Mouse (Mus musculus): ENCODE results near the gene Gpr176. TPM values are rescaled to one million over a fixed set of nuclear protein-coding genes. Genes with fewer than 3 reads are reported as not detected.
"Not testable (repeated sequence)": the region's sequence is repeated elsewhere in the genome, so short reads cannot be mapped to it uniquely, and the experiment has no call there.

The Gpr176 gene
- total and polyA plus RNA-seq, 2 experiments, result not detected

- TF ChIP-seq POLR2A (IDR thresholded peaks at IDR 0.05; ENCODE audit: extremely low read depth, insufficient read depth, low read length) (no peak), CTCF (IDR thresholded peaks at IDR 0.05; ENCODE audit: low read depth, low read length) (no peak)
- no peak overlapping the region for H3K4me3 ChIP-seq (ENCODE audit: insufficient read depth, low read depth, low read length)
- H3K27me3 ChIP-seq (ENCODE audit: control insufficient read depth, insufficient read depth, low read length), result no peaks in the 10 kb centered on the region
- WGBS, result 85% methylated on average over 2 of the region's 2 CpGs
- H3K9ac ChIP-seq (ENCODE audit: low read depth, low read length), result no peak overlapping the region
- no peaks in the 10 kb centered on the region for H3K79me2 ChIP-seq (ENCODE audit: control insufficient read depth, insufficient read depth, low read length)
- DNase-seq (ENCODE audit: extremely low read depth, low read depth, low spot score), result no peak
- H3K36me3 ChIP-seq (ENCODE audit: control insufficient read depth, insufficient read depth, low read length), result no peaks in the 10 kb centered on the region
- H3K27ac ChIP-seq (replicated peaks; ENCODE audit: insufficient read depth, low read depth, low read length), result no peak overlapping the region
- peaks cover 5% of the 10 kb centered on the region; the same call in 1 of the 2 replicates for H3K4me1 ChIP-seq (ENCODE audit: control insufficient read depth, insufficient read depth, low read length)
These were observed 75.3 kb downstream of the Gpr176 start for GRCm38 (mm10) chr2:118297966-118298365.

GRCm38 (mm10) chr2:118295505-118295904 lies 77.7 kb downstream of the Gpr176 start:
- no peak overlapping the region for H3K9ac ChIP-seq (ENCODE audit: low read depth, low read length)
- H3K36me3 ChIP-seq (ENCODE audit: control insufficient read depth, insufficient read depth, low read length), result no peaks in the 10 kb centered on the region
- H3K27me3 ChIP-seq (ENCODE audit: control insufficient read depth, insufficient read depth, low read length), result no peaks in the 10 kb centered on the region
- H3K4me1 ChIP-seq (ENCODE audit: control insufficient read depth, insufficient read depth, low read length), result no peaks in the 10 kb centered on the region
- WGBS, result 80% methylated on average over 7 of the region's 7 CpGs
- no peak overlapping the region for H3K4me3 ChIP-seq (ENCODE audit: insufficient read depth, low read depth, low read length)
- TF ChIP-seq CTCF (IDR thresholded peaks at IDR 0.05; ENCODE audit: low read depth, low read length), result no peak
- no peak for TF ChIP-seq POLR2A (IDR thresholded peaks at IDR 0.05; ENCODE audit: extremely low read depth, insufficient read depth, low read length)
- no peak overlapping the region for H3K27ac ChIP-seq (replicated peaks; ENCODE audit: insufficient read depth, low read depth, low read length)
- no peak for DNase-seq (ENCODE audit: extremely low read depth, low read depth, low spot score)
- H3K79me2 ChIP-seq (ENCODE audit: control insufficient read depth, insufficient read depth, low read length), result no peaks in the 10 kb centered on the region

GRCm38 (mm10) chr2:118293583-118293982 lies 79.6 kb downstream of the Gpr176 start:
- 95% methylated on average over 5 of the region's 5 CpGs for WGBS
- no peaks in the 10 kb centered on the region for H3K36me3 ChIP-seq (ENCODE audit: control insufficient read depth, insufficient read depth, low read length)
- H3K79me2 ChIP-seq (ENCODE audit: control insufficient read depth, insufficient read depth, low read length), result no peaks in the 10 kb centered on the region
- H3K27ac ChIP-seq (replicated peaks; ENCODE audit: insufficient read depth, low read depth, low read length), result no peak overlapping the region
- no peak overlapping the region for H3K9ac ChIP-seq (ENCODE audit: low read depth, low read length)
- TF ChIP-seq POLR2A (IDR thresholded peaks at IDR 0.05; ENCODE audit: extremely low read depth, insufficient read depth, low read length) (no peak), CTCF (IDR thresholded peaks at IDR 0.05; ENCODE audit: low read depth, low read length) (no peak)
- no peaks in the 10 kb centered on the region for H3K27me3 ChIP-seq (ENCODE audit: control insufficient read depth, insufficient read depth, low read length)
- no peak for DNase-seq (ENCODE audit: extremely low read depth, low read depth, low spot score)
- no peaks in the 10 kb centered on the region for H3K4me1 ChIP-seq (ENCODE audit: control insufficient read depth, insufficient read depth, low read length)
- no peak overlapping the region for H3K4me3 ChIP-seq (ENCODE audit: insufficient read depth, low read depth, low read length)

GRCm38 (mm10) chr2:118289066-118289460 lies 84.2 kb downstream of the Gpr176 start:
- H3K79me2 ChIP-seq (ENCODE audit: control insufficient read depth, insufficient read depth, low read length); H3K9ac ChIP-seq (ENCODE audit: low read depth, low read length); DNase-seq (ENCODE audit: extremely low read depth, low read depth, low spot score); H3K27ac ChIP-seq (replicated peaks; ENCODE audit: insufficient read depth, low read depth, low read length); H3K27me3 ChIP-seq (ENCODE audit: control insufficient read depth, insufficient read depth, low read length); H3K36me3 ChIP-seq (ENCODE audit: control insufficient read depth, insufficient read depth, low read length); H3K4me3 ChIP-seq (ENCODE audit: insufficient read depth, low read depth, low read length); H3K4me1 ChIP-seq (ENCODE audit: control insufficient read depth, insufficient read depth, low read length): not testable (repeated sequence)
- 91% methylated on average over 7 of the region's 7 CpGs for WGBS

GRCm38 (mm10) chr2:118288326-118289065 lies 84.7 kb downstream of the Gpr176 start:
- Histone ChIP-seq H3K9ac (ENCODE audit: low read depth, low read length) (no peak overlapping the region), H3K79me2 (ENCODE audit: control insufficient read depth, insufficient read depth, low read length) (no peaks in the 10 kb centered on the region), H3K4me1 (ENCODE audit: control insufficient read depth, insufficient read depth, low read length) (no peaks in the 10 kb centered on the region), H3K27me3 (ENCODE audit: control insufficient read depth, insufficient read depth, low read length) (no peaks in the 10 kb centered on the region), H3K4me3 (ENCODE audit: insufficient read depth, low read depth, low read length) (no peak overlapping the region), H3K36me3 (ENCODE audit: control insufficient read depth, insufficient read depth, low read length) (no peaks in the 10 kb centered on the region), H3K27ac (replicated peaks; ENCODE audit: insufficient read depth, low read depth, low read length) (no peak overlapping the region)
- 93% methylated on average over 9 of the region's 9 CpGs for WGBS
- DNase-seq (ENCODE audit: extremely low read depth, low read depth, low spot score), result no peak
- TF ChIP-seq CTCF (IDR thresholded peaks at IDR 0.05; ENCODE audit: low read depth, low read length) (no peak), POLR2A (IDR thresholded peaks at IDR 0.05; ENCODE audit: extremely low read depth, insufficient read depth, low read length) (no peak)

- H3K27ac ChIP-seq (replicated peaks; ENCODE audit: insufficient read depth, low read depth, low read length), result no peak overlapping the region
- no peak overlapping the region for H3K4me3 ChIP-seq (ENCODE audit: insufficient read depth, low read depth, low read length)
- no peak for DNase-seq (ENCODE audit: extremely low read depth, low read depth, low spot score)
- H3K36me3 ChIP-seq (ENCODE audit: control insufficient read depth, insufficient read depth, low read length), result no peaks in the 10 kb centered on the region
- H3K79me2 ChIP-seq (ENCODE audit: control insufficient read depth, insufficient read depth, low read length), result no peaks in the 10 kb centered on the region
- H3K27me3 ChIP-seq (ENCODE audit: control insufficient read depth, insufficient read depth, low read length), result no peaks in the 10 kb centered on the region
- H3K4me1 ChIP-seq (ENCODE audit: control insufficient read depth, insufficient read depth, low read length), result no peaks in the 10 kb centered on the region
- TF ChIP-seq POLR2A (IDR thresholded peaks at IDR 0.05; ENCODE audit: extremely low read depth, insufficient read depth, low read length) (no peak), CTCF (IDR thresholded peaks at IDR 0.05; ENCODE audit: low read depth, low read length) (no peak)
- 87% methylated on average over 4 of the region's 4 CpGs for WGBS
- H3K9ac ChIP-seq (ENCODE audit: low read depth, low read length), result no peak overlapping the region
These were observed 85.5 kb downstream of the Gpr176 start for GRCm38 (mm10) chr2:118287678-118288077.

Measured in liver, adult 2 months (tissue).